Comparison of ENCODE assay signal across 12 mouse cellular contexts in the genomic region with DNA sequence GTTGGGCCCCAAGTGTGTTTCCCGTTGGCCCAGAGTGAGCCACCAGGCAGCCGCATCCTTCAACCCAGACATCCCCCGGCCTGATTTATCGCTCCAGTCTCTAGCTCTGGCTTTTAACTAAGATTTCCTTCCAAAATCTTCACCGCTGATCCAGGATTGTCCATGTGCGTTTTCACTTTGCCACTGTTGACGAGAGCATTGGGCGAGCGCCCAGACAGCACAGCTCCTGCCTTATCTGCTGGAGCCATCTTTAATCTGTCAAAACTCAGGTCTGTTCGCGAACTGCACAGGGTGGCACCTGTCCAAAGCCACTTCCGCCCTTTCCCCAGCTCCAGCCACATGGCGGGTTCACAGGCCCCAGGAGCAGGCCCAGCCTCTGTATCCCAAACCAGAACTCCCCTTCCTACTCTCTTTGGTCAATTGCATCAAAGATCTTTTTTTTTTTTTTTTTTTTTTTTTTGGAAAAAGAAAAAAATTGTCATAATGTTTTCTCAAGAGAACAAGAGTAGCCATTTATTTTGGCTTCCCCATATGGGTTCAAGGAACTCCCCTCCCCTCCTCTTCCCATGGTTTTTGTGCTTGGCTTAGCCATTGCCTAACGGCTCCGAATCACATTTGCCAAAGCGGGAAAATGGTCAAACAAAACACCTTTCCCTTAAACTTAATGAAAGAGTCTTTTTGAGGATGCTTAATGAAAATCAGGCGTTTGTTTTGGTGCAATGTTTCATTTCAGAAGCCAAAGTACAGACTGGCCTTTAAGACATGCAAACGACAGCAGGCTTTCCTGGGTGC.
DNase-seq lines count a peak whose midpoint lies in the region; ATAC-seq lines count a peak whose summit lies in the region.
"Had no signal": no experiment of that assay in that cellular context is flagged by ENCODE, and none has a peak within 500 bp of the region (broad histone marks: within the 10 kb centered on the region; RNA-seq: fewer than 3 reads in every experiment).

No protein-coding gene starts in this region.

- no peak overlapping the region for H3K4me3 ChIP-seq in forebrain, embryonic 15.5 days
- no peak overlapping the region for H3K4me3 ChIP-seq in forebrain, embryonic 10.5 days
- H3K4me3 ChIP-seq: heart, embryonic 13.5 days; liver, embryonic 13.5 days; stomach, embryonic 15.5 days had no signal

- DNase-seq in forebrain, embryonic 10.5 days (ENCODE audit: extremely low spot score, low spot score) = no peak
- peak; percentile 3 to 4 for DNase-seq in urinary bladder, adult 18-20 months (ENCODE audit: low spot score in 2 of 2)
- no peak for DNase-seq in urinary bladder, postnatal 10 days (ENCODE audit: low spot score)
- peak; percentile 26 to 63 for DNase-seq in heart, adult 9 months (ENCODE audit: low spot score in 2 of 2)
- DNase-seq in urinary bladder, postnatal 4 days (ENCODE audit: low spot score in 2 of 2) = peak; percentile 21 to 62
- no peak for DNase-seq in left cerebral cortex, adult 9 months (ENCODE audit: low spot score in 2 of 2)
- DNase-seq in thymus, postnatal 25 days = no peak
- DNase-seq: liver, embryonic 13.5 days had no signal

- 72% methylated on average over 18 of the region's 18 CpGs for WGBS in forebrain, embryonic 15.5 days
- 92% methylated on average over 18 of the region's 18 CpGs for WGBS in forebrain, embryonic 10.5 days

- H3K36me3 ChIP-seq in forebrain, embryonic 15.5 days = no peaks in the 10 kb centered on the region
- H3K36me3 ChIP-seq in forebrain, embryonic 10.5 days (replicated peaks) = no peaks in the 10 kb centered on the region
- H3K36me3 ChIP-seq: G1E; heart, embryonic 13.5 days; liver, embryonic 13.5 days; stomach, embryonic 15.5 days had no signal

- H3K4me1 ChIP-seq in forebrain, embryonic 15.5 days = no peaks in the 10 kb centered on the region
- peaks cover 8% of the 10 kb centered on the region for H3K4me1 ChIP-seq in forebrain, embryonic 10.5 days
- H3K4me1 ChIP-seq: heart, embryonic 13.5 days; liver, embryonic 13.5 days; stomach, embryonic 15.5 days had no signal

- peak; percentile 57; the same call in 1 of the 2 replicates for ATAC-seq in forebrain, embryonic 15.5 days (replicated peaks)

- H3K27me3 ChIP-seq in forebrain, embryonic 15.5 days = no peaks in the 10 kb centered on the region
- peaks cover 33% of the 10 kb centered on the region for H3K27me3 ChIP-seq in forebrain, embryonic 10.5 days (ENCODE audit: poor library complexity, severe bottlenecking)
- H3K27me3 ChIP-seq: heart, embryonic 13.5 days; liver, embryonic 13.5 days; stomach, embryonic 15.5 days had no signal

- no peak overlapping the region for H3K9ac ChIP-seq in forebrain, embryonic 15.5 days (replicated peaks)
- H3K9ac ChIP-seq: heart, embryonic 13.5 days; liver, embryonic 13.5 days; stomach, embryonic 15.5 days had no signal

- no peaks in the 10 kb centered on the region for H3K9me3 ChIP-seq in forebrain, embryonic 15.5 days
- no peaks in the 10 kb centered on the region for H3K9me3 ChIP-seq in forebrain, embryonic 10.5 days
- H3K9me3 ChIP-seq: G1E; heart, embryonic 13.5 days; liver, embryonic 13.5 days; stomach, embryonic 15.5 days had no signal

- 0 out of 2 replicates have a peak overlapping the region, but pooled peaks have one; percentile 33 for H3K27ac ChIP-seq in forebrain, embryonic 15.5 days (replicated peaks)
- no peak overlapping the region for H3K27ac ChIP-seq in forebrain, embryonic 10.5 days
- H3K27ac ChIP-seq: heart, embryonic 13.5 days; liver, embryonic 13.5 days; stomach, embryonic 15.5 days had no signal

- H3K4me2 ChIP-seq in forebrain, embryonic 15.5 days (replicated peaks) = no peak overlapping the region
- H3K4me2 ChIP-seq: heart, embryonic 13.5 days; liver, embryonic 13.5 days; stomach, embryonic 15.5 days had no signal

Comparison
In these comparisons a context has a peak if more than half of its experiments do, and no peak if none do; other contexts are left out.
1. DNase-seq: peak in urinary bladder, adult 18-20 months (2 of 2), heart, adult 9 months (2 of 2) and urinary bladder, postnatal 4 days (2 of 2); none in forebrain, embryonic 10.5 days (single experiment), urinary bladder, postnatal 10 days (single experiment), left cerebral cortex, adult 9 months (0 of 2) and thymus, postnatal 25 days (single experiment).